In the genomic region with DNA sequence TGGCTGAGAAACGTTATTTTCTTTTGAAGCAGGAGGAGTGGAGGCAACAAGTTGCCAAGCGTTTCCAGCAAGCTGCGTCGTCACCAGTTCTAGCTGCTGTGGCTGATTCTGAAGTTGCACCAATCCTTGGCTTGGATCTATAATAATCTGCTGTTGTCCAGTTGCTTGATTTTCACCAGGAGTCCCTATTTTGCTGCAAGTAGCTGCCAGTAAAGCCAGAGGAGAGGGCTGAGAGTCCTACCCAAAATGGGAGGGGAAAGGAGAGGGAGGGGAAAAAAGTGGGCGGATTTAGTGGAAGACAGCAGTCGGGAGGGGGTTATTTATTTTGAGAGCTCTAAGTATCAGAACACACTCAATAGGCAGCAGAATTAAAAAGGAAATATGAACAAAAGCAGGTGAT, we compare ENCODE assay signal across 9 mouse cellular contexts. TPM values are rescaled to one million over a fixed set of nuclear protein-coding genes. Genes with fewer than 3 reads are reported as not detected.
DNase-seq lines count a peak whose midpoint lies in the region; ATAC-seq lines count a peak whose summit lies in the region.
"Had no signal": no experiment of that assay in that cellular context is flagged by ENCODE, and none has a peak within 500 bp of the region (broad histone marks: within the 10 kb centered on the region; RNA-seq: fewer than 3 reads in every experiment).

No protein-coding gene starts in this region.

- H3K4me1 ChIP-seq in embryonic facial prominence, embryonic 13.5 days: peaks cover 28% of the 10 kb centered on the region
- peaks cover 22% of the 10 kb centered on the region for H3K4me1 ChIP-seq in midbrain, embryonic 11.5 days (ENCODE audit: control insufficient read depth, insufficient read depth, low read length)

- H3K27ac ChIP-seq in embryonic facial prominence, embryonic 13.5 days: no peak overlapping the region; the same call in 1 of the 2 replicates
- H3K27ac ChIP-seq in midbrain, embryonic 11.5 days (ENCODE audit: low read depth, low read length): no peak overlapping the region

- H3K27me3 ChIP-seq in embryonic facial prominence, embryonic 13.5 days: no peaks in the 10 kb centered on the region
- no peaks in the 10 kb centered on the region for H3K27me3 ChIP-seq in midbrain, embryonic 11.5 days (ENCODE audit: control insufficient read depth, insufficient read depth, low read length)
- H3K27me3 ChIP-seq: Patski had no signal

- H3K9me3 ChIP-seq in embryonic facial prominence, embryonic 13.5 days: no peaks in the 10 kb centered on the region
- H3K9me3 ChIP-seq in midbrain, embryonic 11.5 days (ENCODE audit: control insufficient read depth, low read length): no peaks in the 10 kb centered on the region

- peak overlapping the region; percentile 64 for H3K4me2 ChIP-seq in embryonic facial prominence, embryonic 13.5 days
- peak overlapping the region; percentile 56 for H3K4me2 ChIP-seq in midbrain, embryonic 11.5 days

- no peak for ATAC-seq in embryonic facial prominence, embryonic 13.5 days (ENCODE audit: insufficient number of reproducible peaks, insufficient read depth, low FRiP score, low TSS enrichment, low read depth)
- ATAC-seq in midbrain, embryonic 11.5 days (ENCODE audit: low FRiP score): no peak
- ATAC-seq in erythroid progenitor cell, adult 5-6 weeks (replicated peaks; ENCODE audit: low FRiP score, poor library complexity, severe bottlenecking): no peak
- ATAC-seq: Patski had no signal

- peak overlapping the region; percentile 86 for H3K4me3 ChIP-seq in embryonic facial prominence, embryonic 13.5 days
- peak overlapping the region; percentile 86; the same call in 1 of the 2 replicates for H3K4me3 ChIP-seq in midbrain, embryonic 11.5 days (ENCODE audit: low read depth, low read length)

- no peak overlapping the region for H3K9ac ChIP-seq in embryonic facial prominence, embryonic 13.5 days
- no peak overlapping the region for H3K9ac ChIP-seq in midbrain, embryonic 11.5 days (ENCODE audit: low read length)

- intact Hi-C loops in heart, postnatal 14 days (cut with DNase I): loop anchor here (5.0 kb wide), 2 partner anchors 308 to 552 kb away; no protein-coding TSS in a partner anchor

- no peaks in the 10 kb centered on the region for H3K36me3 ChIP-seq in embryonic facial prominence, embryonic 13.5 days
- no peaks in the 10 kb centered on the region for H3K36me3 ChIP-seq in midbrain, embryonic 11.5 days (ENCODE audit: control insufficient read depth, insufficient read depth, low read length)

- 30% methylated on average over 6 of the region's 6 CpGs for WGBS in embryonic facial prominence, embryonic 13.5 days
- 39% methylated on average over 6 of the region's 6 CpGs for WGBS in midbrain, embryonic 11.5 days

- DNase-seq in gastrocnemius, adult 18-20 months (ENCODE audit: low spot score): peak; percentile 72
- no peak for DNase-seq in gastrocnemius, postnatal 10 days
- peak; percentile 76 for DNase-seq in adrenal gland, adult 2 months
- peak; percentile 43 to 48 for DNase-seq in heart, postnatal 14 days
- peak; percentile 14 to 15 for DNase-seq in layer of hippocampus, postnatal 10 days (ENCODE audit: low spot score in 2 of 2)
- DNase-seq in midbrain, embryonic 11.5 days (ENCODE audit: low spot score, missing footprints): no peak

RNA-seq across cellular contexts. Expression of a gene that starts 1.3 kb away (rescaled TPM):
- 10 to 100 TPM; 11.0 to 11.3 TPM for total RNA-seq in gastrocnemius, adult 18-20 months (2021)
- 10 to 100 TPM; 10.5 to 12.8 TPM for total RNA-seq in gastrocnemius, postnatal 10 days (2021)
- 1 to 10 TPM; 7.4 to 7.8 TPM for total RNA-seq in adrenal gland, adult 2 months (2021)
- 1.3 and 1.8 TPM in 2 replicates for polyA plus RNA-seq in adrenal gland, adult 2 months (2012; rRNA removed)
- 8.8 and 9.5 TPM in 2 replicates for polyA plus RNA-seq in embryonic facial prominence, embryonic 13.5 days (2015; fragmentation: Nextera tagmentation; extraction: Ambion mirVana)
- total RNA-seq in heart, postnatal 14 days (2021): 10 to 100 TPM; 10.2 to 10.3 TPM
- 10 to 100 TPM; 22.0 to 28.9 TPM for total RNA-seq in layer of hippocampus, postnatal 10 days (2021)
- polyA plus RNA-seq in midbrain, embryonic 11.5 days (2014; fragmentation: Nextera tagmentation; extraction: Ambion mirVana): 24.9 and 25.1 TPM in 2 replicates
- total RNA-seq in erythroid progenitor cell, adult 5-6 weeks (2015; ENCODE audit: low replicate concordance): 54.1 and 85.8 TPM in 2 replicates
- 47.2 and 53.8 TPM in 2 replicates for total RNA-seq in erythroid progenitor cell, adult 5-6 weeks (2017; ENCODE audit: low replicate concordance)

Comparison
In these comparisons a context has a peak if more than half of its experiments do, and no peak if none do; other contexts are left out.
1. DNase-seq: peak in gastrocnemius, adult 18-20 months (single experiment), adrenal gland, adult 2 months (single experiment), heart, postnatal 14 days (2 of 2) and layer of hippocampus, postnatal 10 days (2 of 2); none in gastrocnemius, postnatal 10 days (single experiment) and midbrain, embryonic 11.5 days (single experiment).